Mouse (Mus musculus) midbrain, postnatal 0 days (tissue): ENCODE data around the gene Chpf2. TPM values are rescaled to one million over a fixed set of nuclear protein-coding genes. Genes with fewer than 3 reads are reported as not detected.

Experiments
- ATAC-seq: fragments of 200-750 bp; cut with Nextera tagmentation; 2 replicates; pipeline ENCODE4 v1.8.0; 2017; ENCODE audit warnings: moderate number of reproducible peaks, mild to moderate bottlenecking, moderate TSS enrichment, moderate library complexity; ENCODE audit not compliant: low FRiP score
- DNase-seq: peaks from one replicate; pipeline ENCODE4 v3.0.0-alpha.2; 2015; ENCODE audit warnings: low spot score
- H3K27ac ChIP-seq: fragments of 300-500 bp; sonication (generic); 2 replicates; pipeline ENCODE4 v1.5.1; 2014; ENCODE audit warnings: low read depth, mild to moderate bottlenecking, low read length, mixed read lengths
- H3K27me3 ChIP-seq: fragments of 300-500 bp; sonication (generic); 2 replicates; pipeline ENCODE4 v1.6.1; 2014; ENCODE audit warnings: low read length, control low read depth, mixed read lengths; ENCODE audit not compliant: insufficient read depth
- H3K36me3 ChIP-seq: fragments of 300-500 bp; sonication (generic); 2 replicates; pipeline ENCODE4 v1.6.1; 2014; ENCODE audit warnings: low read length, control low read depth, mixed read lengths; ENCODE audit not compliant: insufficient read depth
- H3K4me1 ChIP-seq: fragments of 300-500 bp; sonication (generic); 2 replicates; pipeline ENCODE4 v1.6.1; 2014; ENCODE audit warnings: mild to moderate bottlenecking, control low read depth, antibody characterized with exemption, low read length, mixed read lengths; ENCODE audit not compliant: insufficient read depth
- H3K4me2 ChIP-seq: fragments of 300-500 bp; sonication (generic); 2 replicates; pipeline ENCODE4 v1.6.1; 2014; ENCODE audit warnings: low read depth, mild to moderate bottlenecking, low read length, mixed read lengths; ENCODE audit not compliant: poor library complexity, severe bottlenecking
- H3K4me3 ChIP-seq: fragments of 300-500 bp; sonication (generic); 2 replicates; pipeline ENCODE4 v1.5.1; 2014; ENCODE audit warnings: low read depth, mild to moderate bottlenecking, low read length, moderate library complexity
- H3K9ac ChIP-seq: fragments of 300-500 bp; sonication (generic); replicated peaks from 2 replicates; pipeline ENCODE4 v1.6.1; 2014; ENCODE audit warnings: mild to moderate bottlenecking, low read length, moderate library complexity, mixed read lengths; ENCODE audit not compliant: poor library complexity, severe bottlenecking
- H3K9me3 ChIP-seq: fragments of 300-500 bp; sonication (generic); 2 replicates; pipeline ENCODE4 v1.6.1; 2016; ENCODE audit warnings: low read length, control low read depth
- CTCF ChIP-seq: IDR thresholded peaks from 2 replicates; pipeline ENCODE4 v1.5.1; 2016; ENCODE audit warnings: antibody characterized with exemption, mild to moderate bottlenecking
- WGBS: fragments of 180-500 bp; shearing (Covaris S2); extraction: QIAGEN DNeasy Blood & Tissue Kit; methylation state at CpG from one replicate; pipeline ENCODE4 v1.1.7; 2014; 5-methylcytosine and 5-hydroxymethylcytosine counted together
- polyA plus RNA-seq: library from polyadenylated mRNA; unstranded; fragments of >200 nt; fragmentation: Nextera tagmentation; extraction: Ambion mirVana; gene quantifications from 2 replicates; pipeline ENCODE4 v1.2.1, GENCODE M21; 2015
- total RNA-seq: library from RNA; depleted of rRNA; stranded (reverse); fragments of >200 nt; gene quantifications from 2 replicates; pipeline ENCODE4 v1.2.3, GENCODE M21; 2014

Gene Chpf2
- total and polyA plus RNA-seq, 2 experiments from 2014 or later: 25.5 to 32.8 TPM

- 29% methylated on average over 4 of the region's 4 CpGs for WGBS
- ATAC-seq (peak; percentile 39; the same call in 1 of the 2 replicates), DNase-seq (peak; percentile 42)
- H3K27me3 ChIP-seq: no peaks in the 10 kb centered on the region
- H3K4me1 ChIP-seq: peaks cover 11% of the 10 kb centered on the region
- peak overlapping the region; percentile 92 for H3K9ac ChIP-seq
- H3K4me2 ChIP-seq: peak overlapping the region; percentile 84
- TF ChIP-seq CTCF: no peak
- H3K36me3 ChIP-seq: peaks cover 17% of the 10 kb centered on the region
- peak overlapping the region; percentile 78 for H3K4me3 ChIP-seq
- H3K27ac ChIP-seq: peak overlapping the region; percentile 81
- H3K9me3 ChIP-seq: no peaks in the 10 kb centered on the region
These were observed 648 bp downstream of the Chpf2 start for GRCm38 (mm10) chr5:24587200-24587577.

- ATAC-seq: no peak
- no peak for DNase-seq
- Histone ChIP-seq H3K27me3 (no peaks in the 10 kb centered on the region), H3K36me3 (peaks cover 39% of the 10 kb centered on the region), H3K9me3 (no peaks in the 10 kb centered on the region), H3K4me1 (peaks cover 11% of the 10 kb centered on the region), H3K9ac (no peak overlapping the region), H3K27ac (no peak overlapping the region), H3K4me2 (no peak overlapping the region), H3K4me3 (no peak overlapping the region)
- 87% methylated on average over 20 of the region's 20 CpGs for WGBS
- TF ChIP-seq CTCF: no peak
These were observed 3.3 kb downstream of the Chpf2 start for GRCm38 (mm10) chr5:24589511-24590500.

- 36% methylated on average over 23 of the region's 23 CpGs for WGBS
- H3K4me3 ChIP-seq: no peak overlapping the region
- DNase-seq (no peak), ATAC-seq (no peak)
- no peak overlapping the region for H3K27ac ChIP-seq
- H3K9me3 ChIP-seq: no peaks in the 10 kb centered on the region
- H3K36me3 ChIP-seq: peaks cover 49% of the 10 kb centered on the region
- no peak overlapping the region for H3K9ac ChIP-seq
- no peak for TF ChIP-seq CTCF
- H3K4me1 ChIP-seq: peaks cover 21% of the 10 kb centered on the region
- H3K27me3 ChIP-seq: no peaks in the 10 kb centered on the region
- H3K4me2 ChIP-seq: no peak overlapping the region
These were observed 4.8 kb downstream of the Chpf2 start for GRCm38 (mm10) chr5:24591268-24591721.

- Histone ChIP-seq H3K4me1 (peaks cover 27% of the 10 kb centered on the region), H3K4me3 (no peak overlapping the region), H3K9ac (no peak overlapping the region), H3K36me3 (peaks cover 49% of the 10 kb centered on the region), H3K9me3 (no peaks in the 10 kb centered on the region), H3K27me3 (no peaks in the 10 kb centered on the region), H3K27ac (no peak overlapping the region), H3K4me2 (no peak overlapping the region)
- DNase-seq (no peak), ATAC-seq (no peak)
- TF ChIP-seq CTCF: no peak
- whole genome bisulfite sequencing: 66% methylated on average over 24 of the region's 24 CpGs
These were observed 5.4 kb downstream of the Chpf2 start for GRCm38 (mm10) chr5:24591796-24592470.

DNA sequence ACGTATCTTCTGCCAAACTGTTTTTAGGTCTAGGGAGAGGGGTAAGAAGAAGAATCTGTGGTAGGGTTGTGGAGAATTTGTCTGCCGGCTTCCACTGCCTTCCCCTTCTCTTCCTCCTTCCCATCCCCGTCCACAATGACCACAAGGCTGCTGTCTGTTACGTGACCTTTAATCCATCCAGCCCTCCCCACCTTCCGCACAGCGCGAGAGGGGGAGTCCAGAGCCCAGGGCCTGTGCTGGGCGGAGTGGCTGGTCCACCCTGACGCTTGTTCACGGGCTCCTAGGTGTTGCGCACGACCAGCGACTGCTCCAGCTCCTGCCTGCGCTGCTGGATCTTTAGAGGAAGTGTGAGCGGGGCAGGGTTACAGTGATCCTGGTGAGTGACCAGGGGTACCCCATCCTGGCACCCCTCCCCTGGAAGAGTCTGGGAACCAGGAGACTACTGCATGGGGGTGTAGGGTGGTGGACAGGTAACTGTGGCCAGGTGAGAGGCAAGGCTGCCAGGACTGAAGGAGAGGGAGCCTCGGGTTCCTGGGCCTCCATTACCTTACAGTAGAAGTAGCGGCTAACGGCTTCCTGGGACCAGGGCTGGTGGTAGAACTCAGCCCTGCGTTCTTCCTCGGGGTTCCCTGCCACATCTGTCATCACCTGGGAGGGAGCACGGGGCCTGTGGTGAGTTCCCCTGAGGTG is 6.1 kb downstream of the Chpf2 start:
- no peak for TF ChIP-seq CTCF
- no peak for DNase-seq
- 68% methylated on average over 21 of the region's 21 CpGs for WGBS
- Histone ChIP-seq H3K4me2 (no peak overlapping the region), H3K27me3 (no peaks in the 10 kb centered on the region), H3K36me3 (peaks cover 49% of the 10 kb centered on the region), H3K27ac (no peak overlapping the region), H3K4me3 (no peak overlapping the region), H3K9ac (no peak overlapping the region), H3K4me1 (peaks cover 26% of the 10 kb centered on the region), H3K9me3 (no peaks in the 10 kb centered on the region)
- no peak for ATAC-seq
